Mouse (Mus musculus) left cerebral cortex, postnatal 25 days (tissue): Measurements from ENCODE around the gene Poldip2. TPM values are rescaled to one million over a fixed set of nuclear protein-coding genes. Genes with fewer than 3 reads are reported as not detected.

ENCODE experiments used
- total RNA-seq, 2 experiments: library from RNA; stranded (reverse); gene quantifications; 2 replicates each; pipeline ENCODE4 v1.2.3; 2021

The Poldip2 gene
- total RNA-seq, 2 experiments from 2014 or later, result 104 to 115 TPM

Other genes with a start within 250 kb of the Poldip2 start
- 10 to 100 TPM; 15.3 to 19.1 TPM for gene BC030499, start 221.4 kb upstream of the Poldip2 start, total RNA-seq
- gene Spag5, start 210.7 kb upstream of the Poldip2 start, total RNA-seq, result 1 to 10 TPM; 8.0 to 8.9 TPM
- 100 to 1,000 TPM; 771 to 821 TPM for gene Aldoc, start 189.2 kb upstream of the Poldip2 start, total RNA-seq
- 10 to 100 TPM; 67.0 to 67.7 TPM for gene Pigs, start 183.8 kb upstream of the Poldip2 start, total RNA-seq
- 10 to 100 TPM; 27.9 to 30.2 TPM for gene Unc119, start 168.7 kb upstream of the Poldip2 start, total RNA-seq
- under 1 TPM in 1 of 2 experiments, not detected in 1; 0.09 TPM for gene Foxn1, start 125.6 kb upstream of the Poldip2 start, total RNA-seq
- gene Slc13a2, start 90.0 kb upstream of the Poldip2 start, total RNA-seq, result not detected
- gene Slc46a1, start 46.5 kb upstream of the Poldip2 start, total RNA-seq, result 10 to 100 TPM; 10.5 to 11.2 TPM
- gene Sarm1, start 14.4 kb upstream of the Poldip2 start, total RNA-seq, result 10 to 100 TPM; 34.3 to 36.5 TPM
- 10 to 100 TPM; 71.6 to 75.3 TPM for gene Vtn, start 13.1 kb upstream of the Poldip2 start, total RNA-seq
- gene Sebox, start 8.7 kb upstream of the Poldip2 start, total RNA-seq, result 1 to 10 TPM in 1 of 2 experiments, under 1 TPM in 1; 0.98 to 1.2 TPM
- 10 to 100 TPM; 38.8 to 45.1 TPM for gene Tmem199, start within 50 bp of the Poldip2 start, total RNA-seq
- gene Tnfaip1, start 24.1 kb downstream of the Poldip2 start, total RNA-seq, result 10 to 100 TPM; 38.5 to 39.0 TPM
- 10 to 100 TPM; 90.3 to 91.2 TPM for gene Ift20, start 24.2 kb downstream of the Poldip2 start, total RNA-seq
- 10 to 100 TPM; 19.8 to 20.7 TPM for gene Tmem97, start 38.6 kb downstream of the Poldip2 start, total RNA-seq
- 100 to 1,000 TPM; 113 to 115 TPM for gene Nlk, start 185.2 kb downstream of the Poldip2 start, total RNA-seq
- 10 to 100 TPM; 17.5 to 18.4 TPM for gene Ccnq, start 239.5 kb downstream of the Poldip2 start, total RNA-seq